Mouse (Mus musculus): ENCODE measurements around the gene Sowahb. TPM values are rescaled to one million over a fixed set of nuclear protein-coding genes. Genes with fewer than 3 reads are reported as not detected.

Sowahb gene
- total RNA-seq (2018; cell fraction: chromatin; rRNA removed) = not detected
- total RNA-seq (2018; cell fraction: cytosol; rRNA removed) = under 1 TPM in 1 of 26 experiments, not detected in 25; under 0.01 TPM
- not detected for total RNA-seq (2018; cell fraction: nucleus; rRNA removed)
- not detected in 3 replicates for polyA plus RNA-seq (2018)

DNA sequence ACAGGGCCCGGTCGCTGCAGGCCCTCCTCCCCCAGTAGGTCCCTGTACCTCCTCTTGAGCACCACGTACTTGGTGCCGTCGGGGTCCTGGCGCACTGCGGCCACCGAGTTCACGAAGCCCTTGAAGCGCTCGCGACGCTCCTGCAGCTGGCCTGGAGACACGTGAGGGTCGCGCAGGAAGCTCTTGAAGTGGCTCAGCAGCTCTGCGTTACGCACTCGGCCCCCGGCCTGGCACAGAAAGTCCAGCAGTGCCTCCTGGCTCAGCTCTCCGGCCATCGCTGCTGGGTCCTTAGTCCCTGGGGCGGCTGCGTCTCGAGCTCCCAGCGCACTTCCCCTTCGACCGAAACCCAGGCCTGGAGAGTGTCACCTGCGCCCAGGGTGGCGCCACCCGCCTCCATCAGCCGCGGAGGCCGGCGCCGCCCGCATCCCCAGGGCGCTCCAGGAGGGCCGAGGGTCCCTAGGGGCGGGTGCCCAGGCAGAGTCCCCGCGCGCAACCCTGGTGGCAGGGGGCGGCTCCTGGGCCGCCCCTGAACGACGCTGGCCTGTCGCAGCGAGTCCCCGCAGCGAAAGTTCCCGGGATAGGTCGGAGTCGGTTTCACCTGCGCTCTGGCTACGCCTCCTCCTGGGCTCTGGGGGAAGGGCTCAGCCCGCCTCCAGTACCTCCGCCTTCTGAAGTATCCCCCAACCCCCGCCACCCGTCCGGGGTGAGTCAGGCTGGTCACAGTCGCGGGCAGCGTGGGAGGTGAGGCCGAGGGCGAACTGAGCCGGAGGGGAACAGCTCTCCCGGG, at the start of gene Sowahb:
Gene Sowahb (minus strand): TSS at position 439 of the 787 bp plus-strand sequence.
- Histone ChIP-seq H3K36me3 (ENCODE audit: inconsistent target) (no peaks in the 10 kb centered on the region), H3K4me3 (ENCODE audit: inconsistent target) (no peak within 1 kb of the TSS), H3K79me2 (ENCODE audit: inconsistent target) (no peaks in the 10 kb centered on the region), H3K27ac (no peak within 1 kb of the TSS)
- 3% methylated on average over 66 of the region's 68 CpGs for WGBS (ENCODE audit: missing documents)

DNA sequence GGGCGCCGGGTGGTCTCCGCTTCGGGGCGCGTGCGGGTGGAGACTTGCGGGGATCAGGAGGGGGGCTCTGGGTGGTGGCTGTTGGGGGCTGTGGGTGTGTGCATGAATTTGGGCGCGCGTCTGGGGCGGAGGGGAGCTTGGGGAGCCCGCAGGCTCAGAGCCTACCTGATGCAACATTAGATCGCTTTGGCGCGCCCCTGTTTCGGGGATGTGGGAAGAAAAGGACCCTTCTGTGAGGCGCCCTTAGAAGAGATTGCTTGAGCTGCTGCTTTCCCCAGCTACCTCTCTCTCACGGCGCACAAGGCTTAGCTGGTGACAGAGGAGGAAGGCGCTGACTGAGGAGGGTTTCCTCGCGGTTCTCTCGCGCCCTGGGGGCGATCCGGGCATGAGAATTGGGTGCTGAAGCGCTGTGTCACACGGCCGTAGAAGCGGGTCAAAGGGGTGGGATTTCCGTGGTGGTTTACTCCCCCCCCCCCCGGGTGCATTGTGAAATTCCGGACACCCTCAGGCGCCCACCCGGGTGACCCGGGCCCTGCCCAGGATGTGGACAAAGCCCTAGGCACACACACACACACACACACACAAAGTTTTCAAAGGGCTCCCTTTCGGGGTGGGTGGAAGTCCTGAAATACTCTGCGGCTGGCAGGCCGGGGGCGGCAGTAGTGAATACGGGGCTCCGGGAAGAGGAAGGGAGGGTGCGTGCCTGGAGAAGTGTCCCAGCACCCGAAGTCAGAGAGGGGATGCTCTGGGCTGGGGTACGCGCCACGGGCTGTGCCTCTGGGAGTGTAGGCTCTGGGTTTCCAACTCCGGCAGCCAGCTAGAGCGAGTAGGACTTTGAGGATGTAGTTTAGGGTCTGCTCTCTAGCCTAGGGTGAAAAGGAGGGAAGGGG, 49.1 kb upstream of the Sowahb start:
- H3K79me2 ChIP-seq (ENCODE audit: inconsistent target) = peaks cover 54% of the 10 kb centered on the region
- 3% methylated on average over 40 of the region's 50 CpGs for WGBS (ENCODE audit: missing documents)
- H3K4me3 ChIP-seq (ENCODE audit: inconsistent target) = peak overlapping the region; percentile 80
- no peaks in the 10 kb centered on the region for H3K36me3 ChIP-seq (ENCODE audit: inconsistent target)
- peak overlapping the region; percentile 62 for H3K27ac ChIP-seq

DNA sequence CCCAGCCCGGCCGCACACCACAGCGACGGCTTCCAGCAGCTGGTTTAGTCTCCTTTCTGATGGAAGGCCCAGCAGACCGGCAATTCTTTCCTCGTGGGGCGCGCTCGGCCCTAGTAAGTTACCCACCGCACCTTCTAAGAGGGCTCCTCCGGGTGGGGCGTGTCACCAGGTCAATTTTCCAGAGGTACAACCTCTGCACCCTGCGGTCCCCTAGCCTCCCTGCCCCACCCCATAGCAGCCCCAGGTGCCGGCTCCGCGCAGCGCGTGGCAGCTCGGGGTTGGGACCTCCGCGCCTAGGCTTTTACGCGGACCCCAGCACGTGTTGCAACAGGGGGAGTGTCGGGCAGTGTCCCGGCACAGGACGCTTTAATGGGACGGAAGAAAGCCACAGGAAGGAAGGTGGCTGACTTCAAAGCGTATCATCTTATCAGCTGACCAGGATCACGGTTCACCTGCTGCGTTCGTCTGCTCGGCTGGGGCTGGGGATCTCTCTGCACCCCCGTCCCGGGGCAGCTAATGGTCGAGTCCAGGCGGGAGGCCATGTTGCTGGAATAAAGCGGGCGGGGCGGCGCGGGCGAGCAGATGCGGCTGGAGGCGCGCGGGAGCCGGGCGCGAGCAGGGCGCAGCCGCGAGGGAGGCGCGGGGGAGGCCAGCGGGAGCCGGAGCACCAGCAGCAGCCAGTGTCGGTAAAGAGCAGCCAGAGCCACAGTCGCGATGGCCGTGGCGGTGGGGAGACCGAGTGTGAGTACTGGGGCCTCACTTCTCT, 48.2 kb upstream of the Sowahb start, which contains the start of gene Sept11:
Gene Sept11 (plus strand): TSS at position 581 of the 766 bp plus-strand sequence.
- H3K27ac ChIP-seq = peak within 1 kb of the TSS; percentile 83
- 2% methylated on average over 55 of the region's 63 CpGs for WGBS (ENCODE audit: missing documents)
- H3K36me3 ChIP-seq (ENCODE audit: inconsistent target) = no peaks in the 10 kb centered on the region
- peaks cover 45% of the 10 kb centered on the region for H3K79me2 ChIP-seq (ENCODE audit: inconsistent target)
- peak within 1 kb of the TSS; percentile 80 for H3K4me3 ChIP-seq (ENCODE audit: inconsistent target)

DNA sequence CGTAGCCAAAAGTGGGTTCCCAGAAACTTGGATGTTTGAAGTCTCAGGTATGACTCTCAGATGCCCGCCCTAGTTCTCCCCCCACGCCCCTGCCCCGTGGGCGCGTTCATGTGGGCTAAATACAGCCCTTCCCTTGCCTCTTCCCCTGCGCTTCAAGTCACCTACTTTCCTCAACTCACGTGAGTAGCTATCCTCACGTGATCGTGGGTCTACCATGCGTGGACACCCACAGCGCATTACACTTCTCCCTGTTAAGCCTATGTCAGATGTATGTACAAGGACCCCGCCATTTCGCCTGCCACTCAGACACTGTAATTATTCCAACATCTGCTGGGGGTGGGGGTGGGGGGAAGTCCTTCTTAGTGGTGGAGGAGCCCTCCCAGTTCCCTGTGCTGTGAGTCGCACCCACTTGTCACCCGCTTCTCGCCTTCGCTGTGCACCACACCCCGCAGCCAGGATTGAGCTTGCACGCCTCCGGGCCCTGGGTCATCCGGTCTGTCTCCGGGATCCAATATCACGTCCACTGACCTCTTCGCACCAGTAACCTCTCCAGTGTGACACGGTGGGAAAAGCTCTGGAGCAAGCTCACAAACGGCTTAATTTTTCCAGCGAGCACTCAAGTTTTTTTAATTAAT, 47.4 kb upstream of the Sowahb start:
- 6% methylated on average over 28 of the region's 28 CpGs for WGBS (ENCODE audit: missing documents)
- H3K36me3 ChIP-seq (ENCODE audit: inconsistent target) = no peaks in the 10 kb centered on the region
- H3K27ac ChIP-seq = peak overlapping the region; percentile 83
- H3K4me3 ChIP-seq (ENCODE audit: inconsistent target) = peak overlapping the region; percentile 80
- H3K79me2 ChIP-seq (ENCODE audit: inconsistent target) = peaks cover 38% of the 10 kb centered on the region

DNA sequence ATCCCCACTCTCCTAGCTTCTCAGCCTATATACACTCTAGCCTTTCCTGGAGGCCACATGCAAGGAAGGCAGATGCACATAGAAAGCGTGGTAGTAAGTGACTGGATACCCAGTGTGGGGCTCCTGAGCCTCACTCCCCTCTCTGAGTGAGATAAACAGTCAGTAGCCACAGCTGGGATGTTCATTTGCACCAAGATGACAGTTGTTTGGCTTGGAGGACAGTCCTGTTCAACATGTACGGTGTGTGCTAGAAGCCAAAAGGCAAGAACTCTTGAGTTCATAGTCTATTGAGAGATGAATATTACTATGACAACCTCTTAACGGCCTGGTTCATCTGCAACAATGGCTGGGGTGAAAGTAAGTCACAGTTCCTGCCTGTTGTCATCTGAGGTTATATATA, 46.4 kb upstream of the Sowahb start:
- WGBS (ENCODE audit: missing documents) = 95% methylated on average over 3 of the region's 3 CpGs
- H3K36me3 ChIP-seq (ENCODE audit: inconsistent target) = no peaks in the 10 kb centered on the region
- no peak overlapping the region for H3K4me3 ChIP-seq (ENCODE audit: inconsistent target)
- H3K27ac ChIP-seq = no peak overlapping the region
- peaks cover 28% of the 10 kb centered on the region for H3K79me2 ChIP-seq (ENCODE audit: inconsistent target)

DNA sequence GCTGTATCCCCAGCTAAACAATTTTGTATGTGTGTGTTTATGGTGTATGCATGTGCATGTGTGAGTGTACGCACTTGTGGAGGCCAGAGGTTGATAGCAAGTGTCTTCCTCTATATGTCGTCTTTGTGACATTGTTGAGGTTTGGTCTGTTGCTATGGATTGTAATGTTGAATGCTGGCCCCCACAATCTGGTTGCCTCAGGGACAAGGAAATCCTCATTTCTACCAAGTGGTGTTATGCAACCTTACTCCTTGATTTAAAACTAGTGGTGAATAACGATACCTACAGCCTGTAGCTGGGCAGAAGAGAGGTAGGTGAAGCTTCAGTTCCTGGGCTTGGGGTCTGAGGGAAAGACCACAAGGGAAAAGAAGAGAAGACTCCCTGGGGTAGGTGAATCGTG, 41.1 kb upstream of the Sowahb start:
- H3K36me3 ChIP-seq (ENCODE audit: inconsistent target) = no peaks in the 10 kb centered on the region
- 55% methylated on average over 4 of the region's 4 CpGs for WGBS (ENCODE audit: missing documents)
- no peaks in the 10 kb centered on the region for H3K79me2 ChIP-seq (ENCODE audit: inconsistent target)
- H3K4me3 ChIP-seq (ENCODE audit: inconsistent target) = no peak overlapping the region
- H3K27ac ChIP-seq = no peak overlapping the region

DNA sequence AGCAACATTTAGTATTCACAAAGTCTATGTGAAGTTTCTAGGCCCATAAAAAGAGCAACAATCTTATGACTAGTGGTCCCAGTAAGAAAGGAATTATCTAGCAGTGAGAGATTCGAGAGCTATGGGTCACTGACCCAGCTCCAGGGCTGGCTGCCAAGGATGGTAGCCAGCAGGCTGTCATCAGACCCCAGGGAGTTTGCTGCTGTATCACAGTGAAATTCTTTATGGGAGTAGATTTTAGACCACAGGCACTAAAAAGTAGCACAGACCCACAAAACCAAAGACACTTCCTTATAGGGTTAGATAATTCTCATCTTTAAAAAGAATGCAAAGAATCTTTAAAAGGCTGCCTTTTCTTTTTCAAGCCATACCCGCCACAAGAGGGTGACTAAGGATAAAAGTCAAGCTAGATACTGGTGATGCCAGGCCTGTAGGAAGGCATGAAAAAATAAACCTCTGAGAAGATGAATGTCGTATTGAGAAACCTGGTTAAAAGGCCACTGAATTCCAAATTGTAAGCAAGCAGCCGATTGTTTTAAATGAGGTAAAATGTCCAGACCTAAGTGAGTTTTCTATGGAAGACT, 40.3 kb upstream of the Sowahb start:
- Histone ChIP-seq H3K27ac (no peak overlapping the region), H3K79me2 (ENCODE audit: inconsistent target) (no peaks in the 10 kb centered on the region), H3K36me3 (ENCODE audit: inconsistent target) (no peaks in the 10 kb centered on the region), H3K4me3 (ENCODE audit: inconsistent target) (no peak overlapping the region)
- 58% methylated on average over 4 of the region's 4 CpGs for WGBS (ENCODE audit: missing documents)

DNA sequence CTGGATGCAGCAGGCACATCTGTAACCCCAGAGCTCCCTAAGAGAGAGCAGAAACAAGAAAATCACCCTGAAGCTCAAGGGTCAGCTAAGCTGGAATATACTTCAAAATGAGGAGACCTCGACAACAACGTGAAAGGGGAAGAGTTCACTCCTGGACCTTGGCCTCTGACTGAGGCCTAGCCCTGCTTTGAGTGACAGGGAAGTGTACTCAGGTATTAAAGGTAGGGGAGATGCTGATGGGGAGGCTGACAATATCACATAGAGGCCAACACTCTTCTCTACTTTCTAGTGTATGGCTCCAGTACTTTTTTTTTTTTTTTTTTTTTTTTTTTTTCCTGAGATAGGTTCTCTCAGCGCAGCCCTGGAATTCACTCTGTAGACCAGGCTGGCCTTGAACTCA, 34.8 kb upstream of the Sowahb start:
- no peaks in the 10 kb centered on the region for H3K79me2 ChIP-seq (ENCODE audit: inconsistent target)
- no peak overlapping the region for H3K4me3 ChIP-seq (ENCODE audit: inconsistent target)
- H3K36me3 ChIP-seq (ENCODE audit: inconsistent target) = no peaks in the 10 kb centered on the region
- no peak overlapping the region for H3K27ac ChIP-seq
- 92% methylated on average over 3 of the region's 3 CpGs for WGBS (ENCODE audit: missing documents)

DNA sequence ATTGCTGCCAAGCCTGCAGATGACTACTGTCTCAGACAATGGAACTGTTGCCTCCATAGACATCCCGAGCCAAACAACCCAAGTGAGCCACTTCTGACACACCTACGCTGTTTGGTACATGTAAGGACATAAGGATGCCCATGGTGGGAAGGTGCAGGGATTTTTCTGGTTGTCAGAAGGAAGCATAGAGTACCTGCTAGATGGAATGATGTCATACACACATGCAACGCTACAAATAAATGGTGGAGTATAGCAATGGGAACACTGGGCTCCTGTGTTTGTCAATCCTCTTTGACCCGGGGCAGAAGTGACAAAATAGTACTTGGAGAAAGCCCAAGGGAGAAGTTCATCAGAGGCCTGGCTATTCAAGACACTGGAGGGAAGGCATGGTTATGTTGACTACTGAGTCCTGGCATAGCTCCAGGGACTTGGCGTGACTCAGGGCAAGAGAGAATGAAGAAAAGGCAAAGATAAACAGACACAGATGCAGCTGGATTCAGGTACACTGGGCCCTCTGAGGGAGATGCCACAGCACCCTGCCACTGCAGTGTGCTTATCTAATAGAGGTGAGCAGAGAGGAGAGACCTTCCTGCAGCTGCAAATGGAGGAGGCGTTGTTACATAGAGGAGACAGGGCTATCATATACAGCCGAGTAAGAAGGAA, 33.0 kb upstream of the Sowahb start:
- Histone ChIP-seq H3K36me3 (ENCODE audit: inconsistent target) (no peaks in the 10 kb centered on the region), H3K79me2 (ENCODE audit: inconsistent target) (no peaks in the 10 kb centered on the region), H3K4me3 (ENCODE audit: inconsistent target) (no peak overlapping the region), H3K27ac (no peak overlapping the region)
- WGBS (ENCODE audit: missing documents) = 89% methylated on average over 7 of the region's 7 CpGs

DNA sequence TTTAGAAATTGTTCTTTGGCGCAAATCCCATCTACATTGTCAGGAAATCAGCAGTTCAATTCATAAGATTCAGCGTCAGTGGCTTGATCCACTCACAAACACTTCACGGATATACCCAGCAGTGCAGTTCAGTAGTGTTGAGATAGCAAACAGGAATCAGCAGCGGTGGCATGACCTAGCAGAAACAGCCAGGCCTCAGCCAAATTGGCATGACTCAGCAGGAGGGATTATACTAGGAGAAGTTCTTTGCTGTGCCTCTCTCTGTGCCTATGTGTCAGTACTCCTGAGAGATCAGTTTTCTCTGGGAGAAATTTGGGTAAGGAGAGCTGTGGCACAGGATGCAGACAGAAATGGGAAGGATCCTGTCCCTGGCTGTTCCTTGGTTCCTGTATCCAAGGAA, 16.0 kb upstream of the Sowahb start:
- no peak overlapping the region for H3K27ac ChIP-seq

DNA sequence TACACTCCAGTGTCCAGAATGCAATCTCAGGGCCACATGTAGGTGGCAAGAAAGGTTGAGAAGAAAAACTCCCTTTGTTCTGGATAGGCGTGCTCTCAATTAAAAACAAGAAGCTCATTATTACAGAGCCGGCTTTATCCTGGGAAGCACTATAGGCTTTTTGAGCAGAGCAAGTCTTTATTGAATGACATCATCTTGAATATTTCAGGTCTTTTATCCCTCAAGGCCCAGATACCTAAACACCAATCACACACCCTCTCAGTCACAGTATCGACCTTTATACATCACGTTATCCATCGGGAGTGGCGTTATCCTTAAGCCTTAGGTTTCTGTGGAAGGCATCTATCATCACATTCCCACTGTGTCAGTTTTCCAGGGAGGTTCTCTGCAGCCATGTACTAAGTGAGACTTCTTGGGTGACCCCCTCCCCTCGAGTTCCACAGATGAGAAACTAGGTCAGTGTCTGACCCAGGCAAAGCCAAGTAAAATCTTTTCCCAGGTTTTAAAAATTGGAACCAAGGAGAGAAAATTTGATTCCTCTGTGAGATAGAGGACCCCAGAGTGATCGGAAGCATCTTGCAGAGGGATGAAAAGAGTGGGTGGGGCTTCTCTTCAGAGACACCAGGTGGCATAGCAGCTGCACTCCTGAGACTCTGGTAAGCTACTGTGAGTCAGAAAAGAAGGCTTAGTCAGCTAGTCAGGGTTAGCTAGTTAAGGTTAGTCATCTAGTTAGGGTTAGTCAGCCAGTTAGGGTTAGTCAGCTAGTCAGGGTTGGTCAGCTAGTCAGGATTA, 9.0 kb upstream of the Sowahb start:
- H3K36me3 ChIP-seq (ENCODE audit: inconsistent target) = no peaks in the 10 kb centered on the region
- WGBS (ENCODE audit: missing documents) = 86% methylated on average over 8 of the region's 8 CpGs
- no peak overlapping the region for H3K27ac ChIP-seq
- no peak overlapping the region for H3K4me3 ChIP-seq (ENCODE audit: inconsistent target)
- no peaks in the 10 kb centered on the region for H3K79me2 ChIP-seq (ENCODE audit: inconsistent target)

More for the DNA sequence above, 16.0 kb upstream of the Sowahb start:
- no peak overlapping the region for H3K4me3 ChIP-seq (ENCODE audit: inconsistent target)
- H3K79me2 ChIP-seq (ENCODE audit: inconsistent target) = no peaks in the 10 kb centered on the region
- H3K36me3 ChIP-seq (ENCODE audit: inconsistent target) = no peaks in the 10 kb centered on the region
- WGBS (ENCODE audit: missing documents) = 36% methylated on average over 4 of the region's 4 CpGs

DNA sequence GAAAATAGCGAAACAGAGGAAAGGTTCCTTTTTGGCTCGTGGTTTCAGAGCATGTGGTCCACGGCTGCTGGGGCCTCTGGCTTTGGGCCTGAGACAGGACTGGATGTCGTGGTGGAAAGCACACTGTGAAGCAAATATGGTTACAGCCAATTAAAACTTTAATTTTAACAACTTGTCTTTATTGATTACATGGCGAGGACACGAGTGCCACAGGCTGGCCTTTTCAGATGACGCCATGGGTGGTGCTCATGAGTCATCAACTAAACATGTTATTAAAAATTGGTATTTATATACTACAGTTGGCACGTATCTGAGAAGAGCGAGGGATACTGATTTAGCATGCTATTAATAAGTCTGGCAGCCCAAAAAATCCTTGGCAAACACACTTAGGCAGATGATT, 7.1 kb upstream of the Sowahb start:
- 73% methylated on average over 9 of the region's 9 CpGs for WGBS (ENCODE audit: missing documents)
- no peak overlapping the region for H3K4me3 ChIP-seq (ENCODE audit: inconsistent target)
- H3K36me3 ChIP-seq (ENCODE audit: inconsistent target) = no peaks in the 10 kb centered on the region
- H3K79me2 ChIP-seq (ENCODE audit: inconsistent target) = no peaks in the 10 kb centered on the region
- H3K27ac ChIP-seq = no peak overlapping the region
